Mouse (Mus musculus) neutrophil, adult 59 days (primary cell): ENCODE results near the gene Unc13c. TPM values are rescaled to one million over a fixed set of nuclear protein-coding genes. Genes with fewer than 3 reads are reported as not detected.

Experiments
- total RNA-seq, 2 experiments: library from RNA; stranded (reverse); gene quantifications; 1 replicate in 1 of 2; 2 replicates in 1 of 2; pipeline ENCODE4 v1.2.4; 2023

The Unc13c gene
- not detected for total RNA-seq

GRCm38 (mm10) chr9:73968641-73969121, at the start of gene Unc13c:
Gene Unc13c, minus strand, starts transcription at chr9:73968966.

Other genes with a start within 250 kb of the Unc13c start
- gene Wdr72, start 141.4 kb upstream of the Unc13c start, total RNA-seq, result not detected